Mouse (Mus musculus) megakaryocyte, embryonic 14.5 days (primary cell): ENCODE measurements around the gene Dip2b. TPM values are rescaled to one million over a fixed set of nuclear protein-coding genes. Genes with fewer than 3 reads are reported as not detected.
"Not testable (repeated sequence)": the region's sequence is repeated elsewhere in the genome, so short reads cannot be mapped to it uniquely, and the experiment has no call there.

Experiments
- H3K27me3 ChIP-seq: replicated peaks from 2 replicates; pipeline ENCODE3; 2012; ENCODE audit warnings: inconsistent platforms
- H3K36me3 ChIP-seq: replicated peaks from 2 replicates; pipeline ENCODE3; 2012; ENCODE audit warnings: low read length, inconsistent platforms, mixed read lengths
- H3K4me1 ChIP-seq: 2 replicates; pipeline ENCODE4 v1.6.1; 2012; ENCODE audit warnings: inconsistent platforms
- H3K4me3 ChIP-seq: replicated peaks from 2 replicates; pipeline ENCODE3; 2012; ENCODE audit warnings: moderate library complexity, mild to moderate bottlenecking, inconsistent platforms
- H3K9me3 ChIP-seq: 2 replicates; pipeline ENCODE4 v1.6.1; 2012; ENCODE audit warnings: inconsistent platforms
- FLI1 ChIP-seq: IDR thresholded peaks from 2 replicates; pipeline ENCODE4 v1.6.1; 2012; ENCODE audit warnings: low read length, inconsistent platforms, mixed read lengths
- GATA1 ChIP-seq: IDR thresholded peaks from 3 replicates; pipeline ENCODE4 v1.6.1; 2012; ENCODE audit warnings: mixed read lengths, low read length, inconsistent platforms, borderline replicate concordance
- polyA plus RNA-seq: library from polyadenylated mRNA; stranded (reverse); fragments of >175 nt; gene quantifications from 2 replicates; pipeline ENCODE4 v1.2.3, GENCODE M21; 2012; ENCODE audit warnings: low replicate concordance; ENCODE audit not compliant: insufficient read depth

Gene Dip2b
- polyA plus RNA-seq, 1 experiment, result 0.46 TPM

GRCm38 (mm10) chr15:100247296-100247695 lies 208.8 kb downstream of the Dip2b start:
- TF ChIP-seq GATA1, result no peak
- TF ChIP-seq FLI1, result no peak
- peaks cover 98% of the 10 kb centered on the region for H3K36me3 ChIP-seq
- H3K27me3 ChIP-seq, result no peaks in the 10 kb centered on the region
- no peak overlapping the region for H3K4me3 ChIP-seq
- H3K9me3 ChIP-seq, result no peaks in the 10 kb centered on the region
- peaks cover 31% of the 10 kb centered on the region for H3K4me1 ChIP-seq

- Histone ChIP-seq H3K9me3 (no peaks in the 10 kb centered on the region), H3K4me1 (peaks cover 31% of the 10 kb centered on the region), H3K4me3 (no peak overlapping the region), H3K27me3 (no peaks in the 10 kb centered on the region), H3K36me3 (peaks cover 99% of the 10 kb centered on the region)
- TF ChIP-seq FLI1 (no peak), GATA1 (no peak)
These were observed 210.4 kb downstream of the Dip2b start for GRCm38 (mm10) chr15:100248665-100249433.

- H3K9me3 ChIP-seq, result no peaks in the 10 kb centered on the region
- TF ChIP-seq GATA1, result no peak
- no peak for TF ChIP-seq FLI1
- H3K27me3 ChIP-seq, result no peaks in the 10 kb centered on the region
- H3K4me1 ChIP-seq, result peaks cover 25% of the 10 kb centered on the region
- H3K4me3 ChIP-seq, result no peak overlapping the region
- peaks cover 100% of the 10 kb centered on the region for H3K36me3 ChIP-seq
These were observed 212.8 kb downstream of the Dip2b start for GRCm38 (mm10) chr15:100251153-100251780.

- H3K4me3 ChIP-seq, result no peak overlapping the region
- TF ChIP-seq FLI1, result no peak
- TF ChIP-seq GATA1, result no peak
- H3K4me1 ChIP-seq, result no peaks in the 10 kb centered on the region
- no peaks in the 10 kb centered on the region for H3K27me3 ChIP-seq
- H3K36me3 ChIP-seq, result peaks cover 86% of the 10 kb centered on the region
- no peaks in the 10 kb centered on the region for H3K9me3 ChIP-seq
These were observed 217.9 kb downstream of the Dip2b start for GRCm38 (mm10) chr15:100256386-100256785.

- H3K4me1 ChIP-seq, result no peaks in the 10 kb centered on the region
- H3K27me3 ChIP-seq, result no peaks in the 10 kb centered on the region
- TF ChIP-seq GATA1 (no peak), FLI1 (no peak)
- H3K4me3 ChIP-seq, result no peak overlapping the region
- H3K9me3 ChIP-seq, result no peaks in the 10 kb centered on the region
- peaks cover 86% of the 10 kb centered on the region for H3K36me3 ChIP-seq
These were observed 218.8 kb downstream of the Dip2b start for GRCm38 (mm10) chr15:100257305-100257704.

- no peak for TF ChIP-seq FLI1
- no peak for TF ChIP-seq GATA1
- H3K4me3 ChIP-seq, result no peak overlapping the region
- H3K9me3 ChIP-seq, result no peaks in the 10 kb centered on the region
- H3K4me1 ChIP-seq, result no peaks in the 10 kb centered on the region
- H3K36me3 ChIP-seq, result peaks cover 77% of the 10 kb centered on the region
- H3K27me3 ChIP-seq, result no peaks in the 10 kb centered on the region
These were observed 220.4 kb downstream of the Dip2b start for GRCm38 (mm10) chr15:100258646-100259425.

DNA sequence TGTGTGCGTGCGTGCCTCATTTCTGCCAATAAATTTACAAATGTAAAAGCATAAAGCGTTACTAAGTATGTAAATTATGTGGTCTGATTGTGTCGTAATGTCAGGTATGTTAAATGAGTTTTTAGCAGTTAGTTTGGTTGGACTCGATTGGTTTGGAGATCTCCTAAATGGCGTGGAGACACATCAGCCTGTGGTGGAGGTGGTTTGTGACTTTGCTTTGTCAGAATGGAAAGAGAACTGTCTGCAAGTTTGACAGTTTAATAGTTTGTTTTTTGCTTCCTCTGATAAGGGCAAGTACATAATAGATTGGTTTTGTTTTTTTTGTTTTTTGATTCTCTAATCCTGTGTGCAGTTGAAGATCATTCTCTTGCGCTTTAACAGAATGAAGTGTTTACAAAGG lies 221.9 kb downstream of the Dip2b start:
- peaks cover 62% of the 10 kb centered on the region for H3K36me3 ChIP-seq

GRCm38 (mm10) chr15:100263246-100263905 lies 224.9 kb downstream of the Dip2b start:
- Histone ChIP-seq H3K9me3 (peaks cover 5% of the 10 kb centered on the region; the same call in 1 of the 2 replicates), H3K27me3 (no peaks in the 10 kb centered on the region), H3K4me3 (no peak overlapping the region), H3K4me1 (0 out of 2 replicates have a peak, but pooled peaks cover 4% of the 10 kb centered on the region), H3K36me3 (peaks cover 40% of the 10 kb centered on the region)
- no peak for TF ChIP-seq GATA1
- TF ChIP-seq FLI1, result no peak

More for the DNA sequence above, 221.9 kb downstream of the Dip2b start:
- not testable (repeated sequence) for H3K4me1 ChIP-seq, H3K27me3 ChIP-seq, H3K4me3 ChIP-seq, H3K9me3 ChIP-seq

DNA sequence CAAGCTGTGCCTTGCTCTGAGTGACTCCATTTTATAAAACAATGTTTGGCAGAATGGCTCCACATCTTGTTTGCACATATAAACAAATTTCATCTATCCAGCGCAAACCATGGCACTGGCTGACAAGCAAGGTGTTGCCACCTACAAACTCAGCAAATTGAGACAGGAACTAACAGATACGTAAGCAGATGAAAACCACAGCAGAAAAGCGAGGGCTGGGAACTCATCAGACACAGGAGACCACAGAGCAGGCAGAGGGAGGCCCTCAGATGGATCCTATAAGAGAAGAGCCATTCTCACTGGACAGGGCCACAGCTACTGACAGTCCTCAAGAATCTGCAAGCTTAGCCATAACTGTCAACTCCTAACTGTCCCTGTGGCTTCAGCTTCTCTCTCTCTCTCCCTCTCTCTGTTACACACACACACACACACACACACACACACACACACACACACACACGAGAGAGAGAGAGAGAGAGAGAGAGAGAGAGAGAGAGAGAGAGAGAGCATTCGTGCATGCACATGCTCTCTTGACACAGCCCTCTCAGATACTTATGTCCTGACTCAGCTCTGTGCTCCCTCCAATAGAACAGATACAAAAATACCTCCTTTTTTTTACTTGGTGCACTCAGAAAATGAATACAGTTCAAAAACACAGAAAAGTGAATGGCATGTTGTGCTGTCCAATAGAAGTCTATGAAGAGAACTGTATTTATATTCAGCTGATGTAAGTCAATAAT lies 227.3 kb downstream of the Dip2b start:
- H3K36me3 ChIP-seq, result peaks cover 25% of the 10 kb centered on the region
- H3K4me3 ChIP-seq, result no peak overlapping the region
- no peak for TF ChIP-seq GATA1
- no peaks in the 10 kb centered on the region for H3K27me3 ChIP-seq
- H3K4me1 ChIP-seq, result 0 out of 2 replicates have a peak, but pooled peaks cover 4% of the 10 kb centered on the region
- H3K9me3 ChIP-seq, result peaks cover 22% of the 10 kb centered on the region
